Mouse (Mus musculus): ENCODE measurements around the gene Apol7e. TPM values are rescaled to one million over a fixed set of nuclear protein-coding genes. Genes with fewer than 3 reads are reported as not detected.
"Not testable (repeated sequence)": the region's sequence is repeated elsewhere in the genome, so short reads cannot be mapped to it uniquely, and the experiment has no call there.

The Apol7e gene
- polyA plus RNA-seq, 1 experiment from 2014 or later = not detected

DNA sequence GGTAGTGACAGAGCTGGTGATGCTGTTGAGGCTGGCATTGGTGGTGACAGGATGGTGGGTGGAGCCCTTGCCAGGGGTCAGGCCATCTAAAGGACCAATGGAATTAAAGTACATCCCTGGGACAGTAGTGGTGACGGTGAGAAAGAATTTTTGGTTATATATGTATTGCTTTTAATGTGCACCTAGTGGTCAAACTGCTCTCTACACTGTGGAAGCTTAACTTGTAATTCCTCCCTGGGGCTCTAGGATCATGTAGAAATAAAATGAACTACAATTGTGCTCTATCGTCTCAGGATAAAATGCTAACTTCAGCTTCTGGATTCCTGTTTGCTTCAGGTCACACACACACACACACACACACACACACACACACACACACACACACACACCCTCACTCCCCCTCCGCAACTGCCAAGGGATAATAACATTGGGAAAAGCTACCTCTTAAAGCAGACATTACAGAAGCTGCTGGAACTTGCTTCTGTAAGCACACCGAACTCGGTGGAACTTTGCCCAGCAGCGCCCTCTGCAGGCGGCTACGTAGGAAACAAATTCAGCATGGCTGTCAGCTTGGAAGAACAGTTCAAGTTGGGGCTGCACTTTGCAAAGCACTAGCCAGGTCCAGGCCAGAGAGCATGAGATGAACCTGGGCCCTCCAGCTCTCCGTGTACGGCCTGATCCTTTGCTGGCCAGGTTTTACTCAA is 25.7 kb downstream of the Apol7e start:
- H3K27me3 ChIP-seq, H3K4me1 ChIP-seq: not testable (repeated sequence)
- 23% methylated on average over 2 of the region's 10 CpGs for WGBS

GRCm38 (mm10) chr15:77725393-77726020 is 26.9 kb downstream of the Apol7e start:
- H3K4me2 ChIP-seq; H3K36me3 ChIP-seq; H3K4me1 ChIP-seq; H3K4me3 ChIP-seq; H3K27ac ChIP-seq; ATAC-seq (ENCODE audit: insufficient number of reproducible peaks, insufficient read depth, low FRiP score, low TSS enrichment, low read depth); H3K9ac ChIP-seq; H3K9me3 ChIP-seq; H3K27me3 ChIP-seq: not testable (repeated sequence)
- 74% methylated on average over 6 of the region's 6 CpGs for WGBS

More for the DNA sequence above, 25.7 kb downstream of the Apol7e start:
- not testable (repeated sequence) for H3K27ac ChIP-seq; H3K9ac ChIP-seq; ATAC-seq (ENCODE audit: insufficient number of reproducible peaks, insufficient read depth, low FRiP score, low TSS enrichment, low read depth); H3K4me2 ChIP-seq; H3K9me3 ChIP-seq; H3K4me3 ChIP-seq; H3K36me3 ChIP-seq

DNA sequence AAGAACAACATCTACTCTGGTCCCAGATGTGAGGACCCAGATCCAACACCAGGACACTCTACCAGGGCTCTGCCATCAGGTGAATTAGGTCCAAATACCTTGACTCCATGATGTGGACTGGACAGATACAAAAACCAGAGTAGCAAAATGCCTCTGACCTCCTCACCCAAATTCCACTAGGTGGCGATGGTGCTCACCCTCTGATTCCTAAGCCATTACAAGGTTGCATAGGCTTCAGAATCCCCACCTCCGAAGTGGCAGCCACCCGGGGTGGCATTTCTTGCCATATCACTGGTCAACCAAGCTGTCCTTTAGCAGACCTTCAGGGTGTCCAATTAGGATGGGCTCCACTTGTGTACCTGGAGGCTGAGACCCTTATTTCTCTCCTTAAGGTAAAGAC is 28.5 kb downstream of the Apol7e start:
- H3K27me3 ChIP-seq; H3K9ac ChIP-seq; ATAC-seq (ENCODE audit: insufficient number of reproducible peaks, insufficient read depth, low FRiP score, low TSS enrichment, low read depth); H3K36me3 ChIP-seq; H3K27ac ChIP-seq; H3K4me2 ChIP-seq; H3K4me3 ChIP-seq; H3K4me1 ChIP-seq; H3K9me3 ChIP-seq: not testable (repeated sequence)
- WGBS = 12% methylated on average over 3 of the region's 3 CpGs

DNA sequence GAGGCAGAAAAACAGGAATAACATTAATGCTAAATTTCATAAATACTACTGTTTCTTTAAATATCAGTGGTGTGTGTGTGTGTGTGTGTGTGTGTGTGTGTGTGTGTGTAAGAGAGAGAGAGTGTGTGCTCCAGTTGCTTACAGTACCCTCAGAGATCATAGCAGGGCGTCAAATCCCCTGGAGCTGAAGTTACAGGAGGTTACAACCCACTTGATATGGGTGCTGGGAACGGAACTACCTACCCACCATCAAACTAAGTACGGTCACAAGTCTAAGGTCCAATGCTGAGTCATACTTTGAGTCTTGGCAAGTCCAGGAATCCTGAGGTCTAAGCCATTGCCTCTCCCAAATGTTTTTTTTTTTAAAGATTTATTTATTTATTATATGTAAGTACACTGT is 29.1 kb downstream of the Apol7e start:
- H3K9ac ChIP-seq; H3K4me2 ChIP-seq; H3K27ac ChIP-seq; H3K27me3 ChIP-seq; H3K4me3 ChIP-seq; H3K36me3 ChIP-seq; H3K4me1 ChIP-seq; H3K9me3 ChIP-seq; ATAC-seq (ENCODE audit: insufficient number of reproducible peaks, insufficient read depth, low FRiP score, low TSS enrichment, low read depth): not testable (repeated sequence)
- WGBS = 81% methylated on average over 3 of the region's 3 CpGs

DNA sequence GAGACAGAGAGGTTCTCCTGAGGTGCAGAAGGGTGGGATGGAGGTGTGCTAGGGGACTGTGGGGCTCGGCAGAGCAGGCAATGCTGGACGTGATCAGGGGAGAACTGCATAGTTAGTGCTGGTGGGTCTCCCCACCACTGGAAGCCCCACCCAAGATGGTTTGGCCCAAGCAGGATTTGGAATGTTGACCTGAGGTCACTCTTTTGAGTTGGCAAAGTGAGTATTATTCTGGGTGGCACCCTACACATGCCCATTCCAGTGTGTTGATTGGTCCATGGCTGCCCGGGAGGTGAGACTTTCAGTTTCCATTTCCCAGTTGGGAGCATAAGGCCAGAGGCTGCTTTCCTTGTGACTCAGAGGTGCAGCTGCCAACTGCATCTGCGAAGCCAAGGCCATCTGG is 30.1 kb downstream of the Apol7e start, which contains the start of gene Apol9b:
Apol9b (plus strand) TSS at position 301 of the 400 bp plus-strand sequence.
- not testable (repeated sequence) for H3K9me3 ChIP-seq; ATAC-seq (ENCODE audit: insufficient number of reproducible peaks, insufficient read depth, low FRiP score, low TSS enrichment, low read depth); H3K27ac ChIP-seq; H3K4me1 ChIP-seq; H3K4me2 ChIP-seq; H3K36me3 ChIP-seq; H3K4me3 ChIP-seq; H3K27me3 ChIP-seq; H3K9ac ChIP-seq
- no CpG with 5 or more reads among the region's 4 CpGs for WGBS

DNA sequence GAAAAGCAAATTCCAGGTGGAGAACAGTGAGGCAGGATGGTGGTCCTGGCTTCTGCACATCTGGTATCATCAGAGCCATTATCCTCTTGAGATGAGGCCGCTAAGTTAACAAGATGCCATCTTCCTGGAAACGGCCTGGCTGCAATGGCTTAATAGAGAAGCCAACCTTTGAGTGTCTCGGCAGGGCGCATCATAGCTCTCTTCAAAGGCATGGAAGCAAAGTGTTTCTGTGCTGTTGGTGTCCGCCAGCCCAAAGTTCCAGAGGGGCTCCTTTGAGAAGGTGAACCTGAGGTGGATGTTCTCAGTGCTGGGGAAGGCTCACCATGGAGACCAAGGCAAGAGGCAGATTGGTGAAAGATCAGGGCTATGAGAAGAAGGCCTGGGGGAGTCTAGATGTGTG is 32.9 kb downstream of the Apol7e start:
- ATAC-seq (ENCODE audit: insufficient number of reproducible peaks, insufficient read depth, low FRiP score, low TSS enrichment, low read depth) = no peak
- H3K36me3 ChIP-seq = no peaks in the 10 kb centered on the region
- H3K9me3 ChIP-seq = no peaks in the 10 kb centered on the region
- no peak overlapping the region for H3K4me2 ChIP-seq
- H3K4me1 ChIP-seq = no peaks in the 10 kb centered on the region
- no peak overlapping the region for H3K27ac ChIP-seq
- no peak overlapping the region for H3K4me3 ChIP-seq
- H3K9ac ChIP-seq = no peak overlapping the region
- no peaks in the 10 kb centered on the region for H3K27me3 ChIP-seq
- WGBS = 83% methylated on average over 5 of the region's 5 CpGs

DNA sequence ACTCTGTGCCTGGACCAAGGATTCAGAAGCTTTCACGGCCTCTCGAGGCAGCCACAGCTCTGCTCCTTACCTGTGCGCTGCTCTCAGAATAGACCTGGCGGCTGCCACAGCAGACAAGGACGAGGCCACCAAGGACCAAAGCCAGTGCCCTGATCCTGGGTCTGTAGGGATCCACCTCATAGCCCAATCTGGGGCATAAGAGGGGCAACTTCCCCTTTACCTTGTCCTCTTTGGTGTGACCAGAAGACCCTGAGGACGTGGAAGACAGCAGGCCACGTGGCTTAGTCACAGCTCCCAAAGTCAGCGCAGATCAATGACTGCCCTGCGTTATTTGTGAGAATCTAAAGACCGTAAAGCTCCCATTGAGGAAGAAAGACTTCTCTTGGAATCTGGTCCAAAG is 34.2 kb downstream of the Apol7e start:
- not testable (repeated sequence) for H3K4me1 ChIP-seq; H3K27ac ChIP-seq; H3K36me3 ChIP-seq; H3K27me3 ChIP-seq; H3K9ac ChIP-seq; ATAC-seq (ENCODE audit: insufficient number of reproducible peaks, insufficient read depth, low FRiP score, low TSS enrichment, low read depth); H3K4me2 ChIP-seq; H3K9me3 ChIP-seq; H3K4me3 ChIP-seq
- 71% methylated on average over 10 of the region's 10 CpGs for WGBS

DNA sequence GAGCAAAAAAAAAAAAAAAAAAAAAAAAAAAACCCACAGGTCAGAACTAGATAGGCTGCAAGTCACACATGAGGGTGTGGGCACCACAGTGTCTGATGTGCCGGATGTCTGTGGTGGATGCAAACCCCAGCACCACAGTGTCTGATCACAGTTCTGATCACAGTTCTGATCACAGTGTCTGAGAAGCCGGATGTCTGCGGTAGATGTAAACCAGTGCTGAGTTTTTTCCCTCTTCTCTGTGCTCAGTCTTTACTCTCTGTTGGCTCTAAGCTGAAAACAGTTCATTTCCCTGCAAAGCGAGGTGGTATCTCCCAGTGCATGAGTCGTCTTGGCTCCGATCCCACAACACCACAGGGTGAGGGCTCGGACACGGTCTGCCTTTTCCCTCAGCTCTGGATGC is 34.7 kb downstream of the Apol7e start:
- not testable (repeated sequence) for H3K9ac ChIP-seq; H3K27ac ChIP-seq; H3K36me3 ChIP-seq; ATAC-seq (ENCODE audit: insufficient number of reproducible peaks, insufficient read depth, low FRiP score, low TSS enrichment, low read depth); H3K4me2 ChIP-seq; H3K4me1 ChIP-seq; H3K27me3 ChIP-seq; H3K9me3 ChIP-seq; H3K4me3 ChIP-seq
- 73% methylated on average over 8 of the region's 8 CpGs for WGBS

DNA sequence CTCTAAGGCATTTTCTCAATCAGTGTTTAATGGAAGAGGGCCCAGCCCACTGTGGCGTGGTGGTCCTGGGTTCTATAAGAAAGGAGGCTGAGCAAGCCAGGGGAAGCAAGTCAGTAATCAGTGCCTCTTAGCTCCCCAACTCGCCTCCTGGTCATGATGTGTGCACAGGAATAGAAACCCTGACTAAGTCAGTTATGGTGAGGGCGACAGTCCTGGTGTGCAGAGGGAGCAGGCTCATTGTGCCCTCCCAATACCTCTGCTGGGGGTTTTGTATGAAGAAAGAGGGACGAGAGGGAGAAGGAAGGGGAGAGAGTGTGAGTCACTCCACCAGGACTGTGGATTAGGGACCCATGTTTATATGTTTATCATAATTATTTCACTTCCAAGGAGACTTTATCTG is 35.2 kb downstream of the Apol7e start:
- not testable (repeated sequence) for ATAC-seq (ENCODE audit: insufficient number of reproducible peaks, insufficient read depth, low FRiP score, low TSS enrichment, low read depth); H3K9me3 ChIP-seq; H3K9ac ChIP-seq; H3K27me3 ChIP-seq; H3K36me3 ChIP-seq; H3K4me1 ChIP-seq; H3K27ac ChIP-seq; H3K4me3 ChIP-seq; H3K4me2 ChIP-seq
- 70% methylated on average over 4 of the region's 4 CpGs for WGBS

- H3K4me2 ChIP-seq = no peak overlapping the region
- H3K9me3 ChIP-seq = no peaks in the 10 kb centered on the region
- no peak overlapping the region for H3K9ac ChIP-seq
- H3K4me1 ChIP-seq = no peaks in the 10 kb centered on the region
- H3K36me3 ChIP-seq = no peaks in the 10 kb centered on the region
- no peaks in the 10 kb centered on the region for H3K27me3 ChIP-seq
- H3K4me3 ChIP-seq = no peak overlapping the region
- 77% methylated on average over 9 of the region's 9 CpGs for WGBS
- ATAC-seq (ENCODE audit: insufficient number of reproducible peaks, insufficient read depth, low FRiP score, low TSS enrichment, low read depth) = no peak
- no peak overlapping the region for H3K27ac ChIP-seq
These were observed 42.0 kb downstream of the Apol7e start for GRCm38 (mm10) chr15:77740511-77741297.

DNA sequence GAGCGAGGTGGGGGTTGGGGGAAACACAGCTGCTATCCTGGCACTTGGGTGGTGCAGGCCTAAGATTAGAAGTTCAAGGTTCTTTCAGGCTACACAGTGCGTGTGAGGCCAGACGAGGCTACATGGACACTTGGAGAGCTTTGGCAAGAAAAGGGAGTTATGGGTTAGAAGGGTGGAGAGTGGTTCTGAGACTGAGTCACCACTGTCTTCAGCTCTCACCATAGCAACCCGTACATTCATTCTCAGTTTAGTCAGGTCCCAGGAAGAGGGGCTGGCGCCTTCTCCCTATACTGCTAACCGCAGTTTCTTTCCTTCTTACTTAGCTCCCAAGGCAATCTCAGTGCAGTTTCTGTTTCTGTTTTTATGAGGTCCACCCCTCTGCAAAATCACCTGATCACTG is 42.9 kb downstream of the Apol7e start:
- ATAC-seq (ENCODE audit: insufficient number of reproducible peaks, insufficient read depth, low FRiP score, low TSS enrichment, low read depth); H3K9me3 ChIP-seq; H3K4me2 ChIP-seq; H3K4me1 ChIP-seq; H3K27ac ChIP-seq; H3K27me3 ChIP-seq; H3K36me3 ChIP-seq; H3K4me3 ChIP-seq; H3K9ac ChIP-seq: not testable (repeated sequence)
- 86% methylated on average over 6 of the region's 6 CpGs for WGBS

DNA sequence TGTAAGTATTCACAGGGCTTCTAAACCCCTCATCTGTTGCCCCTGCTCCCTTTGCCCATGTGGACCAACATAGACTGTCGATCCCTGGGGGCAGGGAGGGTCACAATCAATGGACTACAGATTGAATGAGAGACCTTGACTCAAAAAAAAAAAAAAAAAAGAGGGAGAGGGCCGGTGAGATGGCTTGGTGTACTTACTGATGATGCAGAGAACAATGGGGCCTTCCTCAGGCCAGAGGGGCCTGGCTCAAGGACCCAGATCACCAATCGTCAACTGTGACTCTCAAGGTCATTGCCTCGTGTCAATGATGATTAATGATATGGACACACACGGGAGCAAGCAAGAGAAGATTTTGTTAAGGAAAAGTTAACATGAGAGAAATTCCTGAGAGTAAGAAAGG is 46.0 kb downstream of the Apol7e start:
- Histone ChIP-seq H3K4me1 (no peaks in the 10 kb centered on the region), H3K27ac (no peak overlapping the region), H3K4me3 (no peak overlapping the region), H3K27me3 (no peaks in the 10 kb centered on the region), H3K36me3 (no peaks in the 10 kb centered on the region), H3K4me2 (no peak overlapping the region), H3K9ac (no peak overlapping the region), H3K9me3 (no peaks in the 10 kb centered on the region)
- no peak for ATAC-seq (ENCODE audit: insufficient number of reproducible peaks, insufficient read depth, low FRiP score, low TSS enrichment, low read depth)
- 47% methylated on average over 5 of the region's 5 CpGs for WGBS

All from embryonic facial prominence, embryonic 13.5 days (tissue).